Mouse (Mus musculus): Measurements from ENCODE around the gene Mcrip2.
"Not testable (repeated sequence)": the region's sequence is repeated elsewhere in the genome, so short reads cannot be mapped to it uniquely, and the experiment has no call there.

The Mcrip2 gene

DNA sequence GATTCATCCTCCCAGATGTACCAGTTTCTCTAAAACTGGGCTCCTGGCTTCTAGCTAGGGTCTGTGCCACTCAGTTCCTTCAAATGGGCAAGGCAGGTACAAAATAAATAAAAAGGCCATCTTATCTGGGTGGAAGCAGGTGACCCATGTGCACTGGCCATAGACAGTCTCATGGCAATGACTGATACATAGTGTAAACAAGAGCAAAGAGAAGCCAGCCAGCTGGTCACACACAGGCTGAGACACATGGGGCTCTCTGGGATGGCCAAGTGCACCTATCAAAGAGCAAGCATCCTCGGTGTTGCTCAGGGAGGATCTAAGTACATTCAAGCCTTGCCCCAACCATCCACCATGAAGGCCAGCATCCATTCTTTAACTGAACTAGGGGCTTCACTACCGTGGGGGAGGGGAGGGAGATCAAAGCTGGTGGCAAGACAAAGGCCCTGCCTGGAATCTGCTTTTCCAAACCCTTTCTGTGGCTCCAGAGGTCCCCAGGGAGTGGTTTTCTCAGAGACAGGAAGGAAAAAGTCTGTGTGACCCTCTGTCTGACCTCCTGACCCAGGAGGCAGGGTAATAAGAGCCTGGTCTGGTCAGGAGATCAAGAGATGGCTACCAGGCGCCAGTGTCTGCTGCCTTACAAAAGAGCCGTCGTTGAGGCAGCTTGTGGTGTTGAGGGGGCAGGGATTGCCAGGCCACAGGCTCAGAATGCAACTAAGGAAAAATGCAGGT lies 12.5 kb upstream of the Mcrip2 start:
- peak; percentile 78 for DNase-seq (ENCODE audit: low read depth, low spot score)

DNA sequence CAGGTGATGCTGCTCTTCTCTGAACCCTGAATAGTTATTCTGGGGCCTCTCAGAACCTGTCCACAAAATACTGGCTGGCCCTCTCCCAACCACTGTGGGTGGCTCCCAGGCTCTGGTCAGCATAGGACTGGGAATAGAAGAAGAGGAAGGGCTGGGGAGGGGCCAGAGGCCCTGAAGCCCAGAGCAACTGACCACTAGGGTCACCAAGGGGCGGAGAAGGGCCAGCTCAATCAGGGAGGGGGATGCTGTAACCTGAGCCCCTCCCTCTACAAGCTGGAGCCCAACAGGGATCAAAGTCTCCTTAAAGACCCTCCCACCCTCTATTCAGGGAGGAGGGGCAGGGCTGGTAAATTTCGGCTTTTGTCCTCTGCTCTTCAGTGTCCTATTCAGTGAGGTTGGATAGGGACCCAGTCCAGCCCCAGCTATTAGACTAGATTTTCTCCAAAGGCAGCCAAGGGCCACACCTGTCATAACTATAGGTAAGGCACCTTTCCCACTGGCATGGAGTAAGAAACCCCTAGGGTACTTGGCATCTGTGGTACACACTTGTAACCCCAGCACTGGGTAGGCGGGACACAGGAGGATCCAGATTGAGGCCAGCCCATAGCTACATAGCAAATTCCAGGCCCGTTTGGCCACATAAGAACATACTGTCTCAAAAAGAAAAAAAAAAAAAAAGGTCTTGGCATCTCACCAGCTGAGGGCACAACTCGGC lies 11.8 kb upstream of the Mcrip2 start, which contains the start of gene Wfikkn1:
Gene Wfikkn1, minus strand, starts transcription at position 663 of the 715 bp plus-strand sequence.
- DNase-seq (ENCODE audit: low read depth, low spot score): no peak

DNA sequence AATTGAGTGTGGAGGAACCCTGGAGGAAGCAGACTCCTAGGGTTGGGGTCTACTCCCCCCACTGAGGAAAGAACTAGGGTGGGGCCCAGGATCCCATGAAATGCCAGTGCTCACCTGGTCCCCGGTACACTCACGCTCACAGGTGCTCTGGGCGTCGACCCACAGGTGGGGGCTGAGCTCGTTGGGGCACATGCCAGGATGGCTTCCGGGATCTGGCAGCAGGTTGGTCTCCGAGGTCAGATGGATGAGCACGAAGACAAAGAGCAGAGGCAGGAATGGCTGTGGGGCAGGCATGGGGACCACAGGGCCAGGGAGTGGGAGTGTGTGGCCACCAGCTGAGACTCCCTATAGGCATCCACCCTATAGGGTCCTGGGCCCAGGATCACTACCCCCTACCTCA lies 11.2 kb upstream of the Mcrip2 start:
- DNase-seq (ENCODE audit: low read depth, low spot score): no peak

DNA sequence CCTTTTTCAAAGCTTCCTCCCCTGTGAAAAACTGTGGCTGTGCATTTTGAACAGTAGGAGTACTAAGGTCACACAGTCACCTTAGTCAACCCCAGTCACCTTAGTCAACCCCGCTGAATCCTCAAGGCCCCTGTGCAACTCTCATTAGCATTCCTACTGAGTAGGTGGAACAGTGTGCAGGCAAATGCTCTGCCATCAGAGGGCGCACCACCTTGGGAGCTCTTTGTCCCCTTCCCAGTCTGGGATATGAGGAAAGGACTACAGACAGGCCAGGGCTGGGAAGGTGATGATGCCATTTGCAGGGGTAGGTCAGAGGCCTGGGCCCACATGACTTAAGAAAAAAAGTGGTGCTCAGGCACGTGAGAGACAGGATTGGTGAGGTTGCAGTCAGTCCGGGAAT lies 10.7 kb upstream of the Mcrip2 start:
- peak; percentile 85 for DNase-seq (ENCODE audit: low read depth, low spot score)

DNA sequence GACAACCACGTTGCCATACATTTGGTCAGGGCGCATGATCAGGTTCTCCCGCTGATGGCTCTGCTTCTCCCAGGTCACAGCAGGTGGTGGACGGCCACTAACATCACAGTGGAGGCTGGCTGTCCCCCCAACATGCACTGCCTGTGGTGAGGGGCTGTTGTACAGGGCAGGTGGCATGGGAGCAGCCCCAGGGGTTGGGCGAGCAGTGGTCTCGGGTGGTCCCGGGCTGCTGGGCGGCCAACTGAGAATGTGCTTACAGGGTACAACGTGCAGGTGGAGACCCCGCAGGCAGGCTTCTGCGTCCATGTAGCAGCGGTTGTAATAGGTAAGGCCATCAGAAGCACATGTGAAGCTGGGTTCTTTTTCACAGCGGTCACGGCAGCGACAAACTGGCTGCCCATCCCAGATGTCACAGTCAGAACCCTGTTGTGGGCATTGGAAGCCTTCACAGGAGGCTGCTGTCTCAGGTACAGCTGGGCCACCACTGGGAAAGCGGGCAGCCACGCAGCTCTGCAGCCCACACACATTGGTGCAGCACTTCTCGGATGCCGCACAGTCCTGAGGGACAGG lies 10.1 kb upstream of the Mcrip2 start:
- DNase-seq (ENCODE audit: low read depth, low spot score): no peak

DNA sequence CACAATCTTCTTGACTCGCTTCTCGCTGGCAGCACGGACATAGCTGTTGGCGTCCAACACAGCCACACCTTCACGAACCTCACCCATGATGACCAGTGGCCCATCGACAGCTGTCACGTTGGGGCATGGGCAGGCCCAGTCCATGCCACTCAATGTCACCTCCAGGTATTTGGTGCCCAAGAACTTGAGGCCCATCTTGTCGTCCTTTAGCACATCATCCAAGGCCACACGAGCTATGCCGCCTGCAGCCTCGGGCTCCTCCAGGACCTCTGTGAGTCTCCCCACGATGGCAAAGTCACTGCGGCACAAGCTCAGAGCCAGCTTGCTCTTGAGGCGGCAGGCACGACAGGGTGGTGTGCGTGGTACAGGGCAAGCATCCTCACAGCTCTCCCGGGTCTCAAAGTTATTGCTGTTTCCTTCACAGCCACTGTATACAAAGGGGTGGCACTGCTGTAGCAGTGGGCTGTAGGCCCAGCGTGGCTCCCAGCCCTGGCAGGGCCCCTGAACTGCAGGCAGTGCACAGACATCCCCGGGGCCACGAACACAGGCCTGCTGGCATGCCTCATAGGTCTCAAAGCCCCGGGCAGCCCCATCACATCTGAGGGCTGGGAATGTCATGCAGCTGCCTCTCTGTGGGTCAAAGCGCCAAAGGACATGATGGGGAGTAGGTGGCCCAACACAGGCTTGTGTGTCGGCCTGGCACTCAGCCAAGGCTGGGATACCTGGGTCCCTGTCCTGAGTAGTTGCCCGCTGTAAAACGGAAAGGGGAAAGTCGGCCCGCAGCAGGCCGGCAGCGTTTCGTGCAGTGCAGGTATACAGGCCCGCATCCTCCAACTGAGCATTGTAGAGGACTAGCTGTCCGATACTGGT lies 9.4 kb upstream of the Mcrip2 start:
- DNase-seq (ENCODE audit: low read depth, low spot score): no peak

DNA sequence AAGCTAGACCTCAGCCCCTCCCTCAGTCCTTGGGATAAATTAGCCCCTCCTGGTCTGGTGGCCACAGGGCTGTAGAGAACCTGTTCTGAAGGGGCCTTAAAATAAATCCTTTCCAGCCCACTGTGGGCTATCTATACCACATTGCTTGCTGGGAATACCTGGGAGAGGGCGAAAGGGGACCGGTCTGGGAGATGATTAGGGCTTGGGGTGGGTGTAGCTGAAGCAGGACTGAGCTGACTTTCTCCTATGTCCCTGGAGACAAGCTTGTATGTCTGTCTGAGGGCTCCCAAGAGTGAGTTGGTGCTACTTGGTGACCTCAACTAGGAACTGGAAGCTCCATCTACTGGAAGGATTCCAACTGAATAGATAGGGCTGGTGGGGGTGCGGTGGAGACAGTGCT lies 8.5 kb upstream of the Mcrip2 start:
- no peak for DNase-seq (ENCODE audit: low read depth, low spot score)

DNA sequence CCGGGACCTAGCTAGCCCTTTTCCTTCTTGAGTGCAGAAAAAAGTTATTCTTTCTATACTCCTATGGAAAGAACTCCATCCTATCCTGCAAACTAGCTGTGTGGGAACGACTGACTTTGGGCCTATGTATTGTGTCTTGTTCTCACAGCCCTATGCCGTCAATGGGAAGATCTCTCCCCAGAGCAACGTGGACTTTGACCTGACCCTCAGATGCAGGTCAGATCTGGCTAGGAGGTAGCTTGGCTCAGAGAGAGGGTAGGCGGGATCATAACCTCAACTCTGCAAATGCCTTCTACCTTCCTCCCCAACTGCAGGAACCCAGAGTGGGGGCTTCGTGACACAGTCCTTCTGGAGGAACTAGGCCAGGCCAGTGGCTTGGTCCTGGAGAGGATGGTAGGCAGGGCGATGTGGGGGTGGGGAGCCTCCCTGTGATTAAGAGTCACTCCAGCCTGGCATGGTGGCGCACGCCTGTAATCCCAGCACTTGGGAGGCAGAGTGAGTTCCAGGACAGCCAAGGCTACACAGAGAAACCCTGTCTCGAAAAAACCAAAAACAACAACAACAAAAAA lies 7.9 kb upstream of the Mcrip2 start:
- DNase-seq (ENCODE audit: low read depth, low spot score): no peak

DNA sequence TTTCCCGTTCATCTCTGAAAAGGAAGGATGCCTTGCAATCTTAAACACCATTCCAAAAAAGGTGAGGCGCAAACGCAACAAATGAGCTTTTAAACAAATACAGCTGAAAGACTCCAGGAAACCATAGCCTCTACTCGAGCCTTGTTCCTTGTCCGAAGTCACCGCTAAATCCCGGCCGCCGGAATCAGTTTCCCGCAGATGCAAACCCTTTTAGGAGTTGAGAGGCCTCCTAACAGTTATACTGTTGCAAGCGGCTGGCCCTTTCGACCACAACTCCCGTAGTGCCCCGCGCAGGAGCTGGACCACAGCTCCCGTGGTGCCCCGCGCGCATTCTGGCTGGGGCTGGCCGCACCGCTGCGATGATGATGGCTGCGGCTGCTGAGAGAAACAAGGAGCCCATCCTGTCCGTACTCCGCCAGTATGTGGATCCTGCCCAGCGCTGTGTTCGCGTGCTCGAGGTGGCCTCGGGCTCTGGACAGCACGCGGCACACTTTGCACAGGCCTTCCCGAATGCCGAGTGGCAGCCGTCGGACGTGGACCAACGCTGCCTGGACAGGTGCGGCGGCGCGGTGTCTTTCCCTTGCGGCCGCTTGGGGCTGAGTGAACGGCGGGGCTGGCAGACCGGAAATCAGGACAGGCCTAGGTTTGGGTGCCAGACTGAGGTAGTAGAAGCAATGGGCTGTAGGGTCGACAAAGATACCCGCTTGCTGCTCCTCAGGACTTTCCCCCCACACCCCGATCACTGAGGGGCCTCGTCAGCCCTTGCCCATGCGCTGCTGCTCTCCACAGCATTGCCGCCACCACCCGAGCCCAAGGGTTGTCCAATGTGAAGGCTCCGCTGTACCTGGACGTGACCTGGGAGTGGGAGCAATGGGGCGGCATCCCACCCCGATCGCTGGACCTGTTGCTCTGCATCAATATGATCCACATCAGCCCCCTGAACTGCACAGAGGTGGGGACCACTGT lies 6.9 kb upstream of the Mcrip2 start:
- DNase-seq (ENCODE audit: low read depth, low spot score): no peak

DNA sequence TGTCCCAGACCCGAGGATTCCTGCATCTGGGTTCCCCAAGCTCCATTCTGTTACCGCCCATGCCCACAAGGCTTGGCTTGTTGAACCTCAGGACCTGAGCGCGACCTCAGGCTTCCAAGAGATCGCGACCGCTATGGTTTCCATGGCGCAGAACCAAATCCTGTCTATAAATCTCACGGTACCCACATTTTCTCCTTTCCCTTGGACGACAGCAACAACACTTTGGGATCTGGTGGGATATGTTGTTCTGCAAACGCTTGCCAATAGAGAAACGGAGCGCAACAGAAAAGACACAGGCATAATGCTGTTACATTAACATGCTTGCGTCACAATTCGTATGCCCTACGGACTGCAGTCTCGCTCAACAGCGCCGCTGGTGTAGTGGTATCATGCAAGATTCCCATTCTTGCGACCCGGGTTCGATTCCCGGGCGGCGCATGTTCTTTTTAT lies 6.2 kb upstream of the Mcrip2 start, which contains the start of gene Mettl26:
Gene Mettl26, plus strand, starts transcription at position 354 of the 450 bp plus-strand sequence.
- peak; percentile 89 for DNase-seq (ENCODE audit: low read depth, low spot score)

DNA sequence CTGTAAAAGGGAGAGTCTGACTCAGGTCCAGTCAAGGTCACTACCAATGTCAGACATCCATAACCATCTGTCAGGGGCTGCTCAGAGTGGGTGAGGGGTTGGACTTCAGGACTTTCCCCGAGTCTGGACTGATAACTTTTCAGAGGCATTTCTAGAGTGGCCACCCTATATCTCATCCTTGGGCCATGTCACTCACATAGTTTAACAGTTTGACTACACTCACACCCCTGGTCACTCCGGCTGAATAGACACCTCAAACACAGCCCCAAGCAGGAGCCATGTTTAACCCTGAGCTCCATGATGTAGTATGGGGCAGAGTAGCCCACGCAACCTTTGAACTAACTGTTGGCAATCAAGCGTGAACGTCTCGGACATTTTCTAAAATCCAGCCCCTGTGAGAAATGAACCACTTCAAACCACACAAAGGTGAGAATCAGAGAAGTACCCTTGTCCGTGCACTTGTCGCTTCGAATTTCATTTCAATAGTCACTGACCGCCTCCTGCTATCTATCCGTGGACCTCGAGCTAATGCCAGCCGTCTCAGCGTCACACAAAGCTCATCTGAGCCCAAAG lies 5.7 kb upstream of the Mcrip2 start:
- DNase-seq (ENCODE audit: low read depth, low spot score): no peak

DNA sequence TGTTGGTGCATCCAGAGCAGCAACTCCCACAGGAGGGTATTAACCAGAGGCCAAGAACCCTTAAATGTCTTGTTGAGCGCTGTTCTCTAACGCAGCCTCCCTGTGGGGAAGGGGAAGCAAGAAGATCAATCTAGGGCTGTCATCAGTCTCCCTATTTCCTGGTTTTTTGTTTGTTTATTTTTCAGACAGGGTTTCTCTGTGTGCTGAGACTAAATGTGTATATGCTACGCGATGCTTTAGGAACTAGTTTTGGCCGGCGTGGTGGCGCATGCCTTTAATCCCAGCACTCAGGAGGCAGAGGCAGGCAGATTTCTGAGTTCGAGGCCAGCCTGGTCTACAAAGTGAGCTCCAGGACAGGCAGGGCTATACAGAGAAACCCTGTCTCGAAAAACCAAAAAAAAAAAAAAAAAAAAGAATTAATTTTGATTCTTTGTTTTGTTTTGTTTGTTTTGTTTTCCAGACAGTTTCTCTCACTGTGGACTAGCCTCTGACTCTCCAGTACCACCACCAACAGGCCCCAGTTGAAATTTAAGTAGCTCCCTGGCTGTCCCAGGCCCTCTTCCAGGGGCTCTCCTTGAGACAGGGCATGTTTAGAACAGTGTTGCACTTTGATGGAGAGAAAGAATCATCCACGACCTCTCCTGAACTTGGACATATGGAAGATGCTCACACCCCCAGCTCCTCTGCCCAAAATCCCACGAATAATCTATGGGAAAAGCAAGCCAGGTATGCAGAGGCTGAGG lies 5.0 kb upstream of the Mcrip2 start:
- DNase-seq (ENCODE audit: low read depth, low spot score): no peak

DNA sequence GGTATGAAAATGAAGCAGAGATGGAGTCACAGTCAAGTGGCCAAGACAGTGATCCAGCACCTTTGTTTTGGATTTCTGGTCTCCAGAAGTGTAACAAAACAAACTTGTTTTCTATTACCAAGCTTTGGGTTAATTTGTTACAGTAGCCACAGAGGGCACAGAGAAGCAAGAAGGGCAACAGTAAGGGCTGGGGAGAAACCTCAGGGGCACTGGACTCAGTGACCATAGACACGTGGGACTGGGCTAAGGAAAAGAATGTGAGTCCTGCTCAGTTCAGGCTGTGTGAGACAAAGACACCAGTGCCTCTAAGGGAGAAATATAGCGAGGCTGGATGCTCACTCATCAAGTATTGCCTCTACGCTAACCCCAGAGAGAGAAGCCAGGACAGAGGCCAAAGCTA lies 4.1 kb upstream of the Mcrip2 start:
- no peak for DNase-seq (ENCODE audit: low read depth, low spot score)

DNA sequence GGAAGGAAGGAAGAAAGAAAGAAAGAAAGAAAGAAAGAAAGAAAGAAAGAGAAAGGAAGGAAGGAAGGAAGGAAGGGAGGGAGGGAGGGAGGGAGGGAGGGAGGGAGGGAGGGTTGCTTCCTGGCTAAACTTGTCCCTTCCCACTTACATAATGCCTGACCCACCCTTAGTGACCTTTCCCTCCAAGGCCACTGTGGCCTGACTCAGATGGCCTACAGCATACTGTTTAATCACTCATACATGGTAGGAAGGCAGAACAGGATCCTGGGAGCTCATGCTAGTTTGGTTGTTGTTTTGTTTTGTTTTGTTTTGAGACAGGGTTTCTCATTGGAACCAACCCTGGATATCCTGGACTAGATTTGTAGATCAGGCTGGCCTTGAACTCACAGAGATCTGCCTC lies 3.0 kb upstream of the Mcrip2 start:
- DNase-seq (ENCODE audit: low read depth, low spot score): not testable (repeated sequence)

DNA sequence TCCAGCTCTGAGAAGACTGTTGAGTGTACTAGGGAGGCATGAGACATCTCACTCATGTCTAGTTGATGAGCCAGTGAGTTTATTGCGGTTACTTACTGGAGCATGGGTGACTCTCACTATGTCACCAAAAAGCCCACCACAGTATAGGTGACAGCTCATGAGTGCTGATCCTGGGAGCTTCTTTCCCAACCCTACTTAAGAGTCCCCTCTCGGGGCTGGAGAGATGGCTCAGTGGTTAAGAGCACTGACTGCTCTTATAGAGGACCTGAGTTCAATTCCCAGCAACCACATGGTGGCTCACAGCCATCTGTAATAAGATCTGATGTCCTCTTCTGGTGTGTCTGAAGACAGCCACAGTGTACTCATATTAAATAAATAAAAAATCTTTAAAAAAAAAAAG lies 1.4 kb upstream of the Mcrip2 start:
- no peak for DNase-seq (ENCODE audit: low read depth, low spot score)

DNA sequence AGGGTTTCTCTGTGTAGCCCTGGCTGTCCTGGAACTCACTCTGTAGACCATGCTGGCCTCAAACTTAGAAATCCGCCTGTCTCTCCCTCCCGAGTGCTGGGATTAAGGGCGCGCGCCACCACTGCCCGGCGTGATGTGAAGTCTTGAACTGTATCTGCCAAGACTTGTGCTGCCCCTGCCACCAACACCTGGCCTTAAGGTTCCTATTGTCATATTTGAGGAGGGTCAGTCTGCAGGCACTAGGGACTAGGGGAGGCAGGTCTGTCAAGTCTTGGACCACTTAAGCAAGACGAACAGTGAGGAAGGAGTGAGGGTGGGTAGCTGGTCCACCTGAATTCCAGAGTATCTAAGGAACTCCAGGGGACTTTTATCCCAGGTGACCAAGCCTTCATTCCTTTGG lies 934 bp upstream of the Mcrip2 start:
- DNase-seq (ENCODE audit: low read depth, low spot score): no peak

DNA sequence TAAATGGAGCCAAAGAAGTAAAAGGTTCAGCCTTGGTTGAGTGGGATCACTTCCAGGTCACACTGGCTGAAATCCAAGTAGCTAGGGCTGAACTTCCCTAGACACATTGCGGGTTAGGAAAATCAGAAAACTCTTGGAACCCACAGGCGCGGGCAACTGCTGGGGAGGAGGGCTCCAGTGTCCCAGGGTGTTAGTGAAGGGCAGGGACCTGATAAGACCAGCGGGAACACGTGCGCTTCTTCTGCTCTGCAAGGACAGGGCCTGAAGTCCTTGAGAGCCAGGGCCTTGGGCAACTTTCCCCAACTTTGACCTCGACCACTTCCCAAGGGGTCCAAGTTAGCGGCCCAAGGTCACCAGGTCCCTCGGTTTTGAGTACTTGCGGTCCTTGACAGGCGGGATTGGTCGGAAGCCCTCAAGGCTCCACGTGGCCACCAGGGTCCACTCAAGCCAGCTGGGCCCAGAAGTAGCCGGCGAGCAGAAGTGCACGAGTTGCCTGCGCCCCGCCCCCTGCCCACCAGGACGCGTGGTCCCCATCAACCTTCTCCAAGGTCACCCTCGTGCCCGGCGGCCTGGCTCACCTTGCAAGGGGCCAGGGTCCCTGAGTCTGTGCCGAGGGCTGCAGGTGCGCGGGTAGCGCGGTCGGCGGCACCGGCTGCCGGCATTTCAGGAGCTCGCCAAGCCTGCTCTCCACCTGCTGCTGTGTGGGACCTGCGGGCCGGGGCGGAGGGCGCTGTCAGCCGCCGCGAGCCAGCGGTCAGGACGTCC lies 546 bp downstream of the Mcrip2 start:
- no peak for DNase-seq (ENCODE audit: low read depth, low spot score)

DNA sequence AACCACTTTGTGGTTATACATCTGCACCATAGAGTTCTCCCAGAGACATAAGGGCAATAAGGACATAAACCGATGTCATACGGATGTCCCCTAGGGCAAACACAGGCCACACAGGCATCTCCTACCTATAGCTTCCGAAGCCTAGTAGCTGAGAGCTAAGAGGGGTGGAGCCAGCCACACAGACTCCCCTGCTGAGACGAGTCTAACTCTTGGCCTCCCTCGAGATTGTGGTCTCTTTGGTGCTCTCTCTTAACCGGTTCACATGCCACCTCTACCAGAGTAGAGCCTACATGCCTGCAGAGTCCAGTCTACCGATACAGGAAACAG lies 1.1 kb downstream of the Mcrip2 start:
- DNase-seq (ENCODE audit: low read depth, low spot score): peak; percentile 61

DNA sequence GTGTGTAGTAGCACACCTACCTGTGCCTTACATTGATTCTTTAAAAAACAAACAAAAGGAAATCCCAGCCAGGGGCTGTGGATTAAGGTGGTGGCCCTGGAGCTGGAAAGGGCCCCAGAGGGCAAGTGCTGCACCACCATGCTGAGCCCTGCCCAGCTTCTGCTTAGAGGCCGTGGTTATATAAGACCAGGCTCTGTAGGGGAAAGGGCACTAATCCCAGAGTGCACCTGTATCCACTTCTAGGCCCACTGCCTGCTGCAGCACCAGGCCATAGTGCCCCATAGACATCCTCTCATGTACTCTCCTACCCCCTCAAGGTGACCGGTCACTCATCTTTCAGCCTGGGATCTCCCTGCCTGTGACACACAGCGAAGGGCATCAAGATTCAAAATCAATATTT lies 2.4 kb downstream of the Mcrip2 start:
- no peak for DNase-seq (ENCODE audit: low read depth, low spot score)

All from R1 (cell line).